Mouse (Mus musculus): Measurements from ENCODE around the gene Dctpp1. TPM values are rescaled to one million over a fixed set of nuclear protein-coding genes. Genes with fewer than 3 reads are reported as not detected.
A peak's percentile ranks its signal among the peaks of the same experiment; 100 is the strongest.

The Dctpp1 gene
- total and polyA plus RNA-seq, 2 experiments from 2014 or later = 102 to 112 TPM

DNA sequence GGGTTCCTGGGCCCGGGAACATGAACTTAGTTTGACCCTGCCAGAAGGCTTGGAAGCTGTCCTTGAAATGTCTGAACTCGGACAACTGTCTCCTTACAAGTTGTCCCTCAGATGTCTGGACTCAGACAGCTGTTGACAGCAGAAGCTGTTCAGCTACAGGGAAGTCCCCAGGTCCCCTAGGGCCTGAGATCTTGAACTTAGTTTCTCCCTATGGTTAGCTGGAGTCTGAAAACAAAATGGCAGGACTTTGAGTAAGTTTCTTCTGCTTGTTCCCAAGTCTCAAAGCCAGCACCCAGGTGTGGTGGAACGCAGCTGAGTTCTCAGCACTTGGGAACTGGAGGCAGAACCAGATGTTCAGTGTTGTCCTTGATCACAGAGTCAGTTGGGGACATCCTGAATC is 19.6 kb upstream of the Dctpp1 start:
- no peak overlapping the region for H3K9ac ChIP-seq (replicated peaks; ENCODE audit: low read length)
- 71% methylated on average over 3 of the region's 3 CpGs for WGBS
- DNase-seq (ENCODE audit: low spot score) (no peak), ATAC-seq (no peak)
- no peak overlapping the region for H3K27ac ChIP-seq
- no peaks in the 10 kb centered on the region for H3K9me3 ChIP-seq (ENCODE audit: low read length)
- TF ChIP-seq CTCF (IDR thresholded peaks at IDR 0.05; ENCODE audit: low read depth) = no peak
- H3K4me1 ChIP-seq (ENCODE audit: insufficient read depth, low read length) = no peaks in the 10 kb centered on the region
- H3K4me2 ChIP-seq (ENCODE audit: low read depth, low read length) = no peak overlapping the region
- no peaks in the 10 kb centered on the region for H3K27me3 ChIP-seq (ENCODE audit: insufficient read depth, low read length)
- H3K36me3 ChIP-seq (ENCODE audit: insufficient read depth, low read length) = no peaks in the 10 kb centered on the region
- H3K4me3 ChIP-seq (ENCODE audit: low read length) = no peak overlapping the region

DNA sequence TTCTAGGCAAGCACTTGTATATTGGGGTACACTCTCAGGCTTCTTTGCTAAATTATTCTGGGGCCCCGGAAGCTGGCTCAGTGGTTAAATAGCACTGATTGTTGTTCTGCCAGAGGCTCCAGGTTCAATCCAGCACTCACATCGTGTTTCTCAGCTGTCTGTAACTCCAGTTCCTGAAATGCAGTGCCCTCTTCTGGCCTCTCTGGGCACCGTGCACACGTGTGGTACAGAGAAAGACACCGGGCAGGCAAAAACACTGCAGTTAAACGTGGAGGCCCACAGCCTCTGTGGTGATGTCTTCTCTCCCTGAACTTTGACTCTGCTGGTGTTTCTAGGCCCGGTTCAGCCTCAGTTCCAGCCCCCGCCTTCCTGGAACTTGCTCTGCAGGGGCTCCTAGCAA is 17.8 kb upstream of the Dctpp1 start:
- Histone ChIP-seq H3K4me2 (ENCODE audit: low read depth, low read length) (no peak overlapping the region), H3K9me3 (ENCODE audit: low read length) (no peaks in the 10 kb centered on the region), H3K27me3 (ENCODE audit: insufficient read depth, low read length) (no peaks in the 10 kb centered on the region), H3K36me3 (ENCODE audit: insufficient read depth, low read length) (no peaks in the 10 kb centered on the region), H3K27ac (no peak overlapping the region), H3K9ac (replicated peaks; ENCODE audit: low read length) (no peak overlapping the region), H3K4me1 (ENCODE audit: insufficient read depth, low read length) (no peaks in the 10 kb centered on the region), H3K4me3 (ENCODE audit: low read length) (no peak overlapping the region)
- peak; percentile 31; the same call in 1 of the 2 replicates for ATAC-seq
- TF ChIP-seq CTCF (IDR thresholded peaks at IDR 0.05; ENCODE audit: low read depth) = peak; percentile 68
- WGBS = 15% methylated on average over 8 of the region's 8 CpGs
- DNase-seq (ENCODE audit: low spot score) = peak; percentile 59

DNA sequence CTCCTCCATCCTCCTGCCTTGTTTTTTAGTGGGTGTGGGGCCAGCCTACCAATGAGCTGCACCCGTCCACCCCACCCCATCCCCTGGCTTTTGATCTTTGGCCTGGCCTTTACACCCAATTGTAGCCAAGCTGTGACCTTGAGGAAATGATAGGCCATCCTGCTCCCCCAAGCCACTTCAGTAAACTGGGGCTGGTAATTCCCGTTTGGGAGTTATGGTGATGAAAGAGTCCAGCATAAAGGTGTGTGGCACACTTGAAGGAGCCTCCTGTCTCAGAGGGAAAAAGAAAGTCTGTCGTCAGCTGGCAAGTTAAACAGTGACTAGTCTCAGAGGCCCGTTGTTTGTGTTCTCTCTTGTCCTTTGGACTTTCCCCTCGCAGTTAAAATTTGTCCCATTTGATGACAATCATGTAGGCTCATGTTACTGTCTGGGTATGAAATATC is 16.0 kb upstream of the Dctpp1 start:
- TF ChIP-seq CTCF (IDR thresholded peaks at IDR 0.05; ENCODE audit: low read depth) = no peak
- no peak overlapping the region for H3K27ac ChIP-seq
- H3K27me3 ChIP-seq (ENCODE audit: insufficient read depth, low read length) = no peaks in the 10 kb centered on the region
- no peak for ATAC-seq
- H3K4me2 ChIP-seq (ENCODE audit: low read depth, low read length) = no peak overlapping the region
- H3K4me3 ChIP-seq (ENCODE audit: low read length) = no peak overlapping the region
- H3K9me3 ChIP-seq (ENCODE audit: low read length) = no peaks in the 10 kb centered on the region
- H3K4me1 ChIP-seq (ENCODE audit: insufficient read depth, low read length) = peaks cover 11% of the 10 kb centered on the region
- WGBS = 68% methylated on average over 5 of the region's 5 CpGs
- no peak for DNase-seq (ENCODE audit: low spot score)
- no peaks in the 10 kb centered on the region for H3K36me3 ChIP-seq (ENCODE audit: insufficient read depth, low read length)
- no peak overlapping the region for H3K9ac ChIP-seq (replicated peaks; ENCODE audit: low read length)

- ATAC-seq (peak; percentile 92), DNase-seq (ENCODE audit: low spot score) (peak; percentile 97)
- WGBS = 2% methylated on average over 39 of the region's 39 CpGs
- no peaks in the 10 kb centered on the region for H3K27me3 ChIP-seq (ENCODE audit: insufficient read depth, low read length)
- peak within 1 kb of the TSS; percentile 82 for H3K27ac ChIP-seq
- H3K4me1 ChIP-seq (ENCODE audit: insufficient read depth, low read length) = peaks cover 11% of the 10 kb centered on the region
- no peaks in the 10 kb centered on the region for H3K36me3 ChIP-seq (ENCODE audit: insufficient read depth, low read length)
- H3K9me3 ChIP-seq (ENCODE audit: low read length) = no peaks in the 10 kb centered on the region
- peak within 1 kb of the TSS; percentile 90 for H3K4me2 ChIP-seq (ENCODE audit: low read depth, low read length)
- H3K9ac ChIP-seq (replicated peaks; ENCODE audit: low read length) = peak within 1 kb of the TSS; percentile 86
- H3K4me3 ChIP-seq (ENCODE audit: low read length) = peak within 1 kb of the TSS; percentile 73
- TF ChIP-seq CTCF (IDR thresholded peaks at IDR 0.05; ENCODE audit: low read depth) = no peak
These were observed 13.6 kb upstream of the Dctpp1 start, which contains the start of gene Sephs2 for GRCm38 (mm10) chr7:127273925-127274789. Sephs2 (minus strand) TSS chr7:127274055.

GRCm38 (mm10) chr7:127273118-127273923 is 12.8 kb upstream of the Dctpp1 start:
- peak overlapping the region; percentile 73 for H3K4me3 ChIP-seq (ENCODE audit: low read length)
- no peak for TF ChIP-seq CTCF (IDR thresholded peaks at IDR 0.05; ENCODE audit: low read depth)
- H3K36me3 ChIP-seq (ENCODE audit: insufficient read depth, low read length) = no peaks in the 10 kb centered on the region
- ATAC-seq = peak; percentile 77
- peak overlapping the region; percentile 86 for H3K9ac ChIP-seq (replicated peaks; ENCODE audit: low read length)
- H3K4me2 ChIP-seq (ENCODE audit: low read depth, low read length) = peak overlapping the region; percentile 90
- peaks cover 11% of the 10 kb centered on the region for H3K4me1 ChIP-seq (ENCODE audit: insufficient read depth, low read length)
- peak overlapping the region; percentile 82 for H3K27ac ChIP-seq
- DNase-seq (ENCODE audit: low spot score) = peak; percentile 56
- no peaks in the 10 kb centered on the region for H3K9me3 ChIP-seq (ENCODE audit: low read length)
- H3K27me3 ChIP-seq (ENCODE audit: insufficient read depth, low read length) = no peaks in the 10 kb centered on the region
- 13% methylated on average over 50 of the region's 50 CpGs for WGBS

DNA sequence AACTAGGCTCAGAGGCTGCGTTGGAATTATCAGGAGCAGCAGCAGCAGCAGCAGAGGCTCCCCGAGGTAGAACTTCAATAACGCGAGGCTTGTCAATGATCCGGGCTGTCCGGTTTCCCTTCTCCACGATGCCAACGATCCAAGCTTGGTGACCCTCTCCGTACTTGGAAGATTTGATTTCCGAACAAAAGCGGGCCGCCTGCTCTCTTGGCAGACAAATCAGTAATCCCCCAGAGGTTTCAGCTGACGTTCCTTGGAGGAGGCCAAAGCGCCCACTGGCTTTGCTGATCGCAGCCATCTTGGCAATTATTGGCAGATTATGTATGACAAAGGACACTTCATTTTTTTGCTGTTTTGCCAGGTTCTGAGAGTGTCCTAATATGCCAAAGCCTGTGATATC is 12.1 kb upstream of the Dctpp1 start:
- H3K9ac ChIP-seq (replicated peaks; ENCODE audit: low read length) = peak overlapping the region; percentile 86; the same call in 1 of the 2 replicates
- WGBS = 86% methylated on average over 15 of the region's 15 CpGs
- no peak for ATAC-seq

More for the DNA sequence above, 12.1 kb upstream of the Dctpp1 start:
- peak overlapping the region; percentile 90 for H3K4me2 ChIP-seq (ENCODE audit: low read depth, low read length)
- 0 out of 2 replicates have a peak overlapping the region, but pooled peaks have one; percentile 73 for H3K4me3 ChIP-seq (ENCODE audit: low read length)
- DNase-seq (ENCODE audit: low spot score) = no peak
- H3K36me3 ChIP-seq (ENCODE audit: insufficient read depth, low read length) = no peaks in the 10 kb centered on the region
- H3K9me3 ChIP-seq (ENCODE audit: low read length) = no peaks in the 10 kb centered on the region
- no peaks in the 10 kb centered on the region for H3K27me3 ChIP-seq (ENCODE audit: insufficient read depth, low read length)
- TF ChIP-seq CTCF (IDR thresholded peaks at IDR 0.05; ENCODE audit: low read depth) = no peak
- H3K4me1 ChIP-seq (ENCODE audit: insufficient read depth, low read length) = peaks cover 11% of the 10 kb centered on the region
- H3K27ac ChIP-seq = no peak overlapping the region

All from hindbrain, postnatal 0 days (tissue).